Mouse (Mus musculus) heart, embryonic 11.5 days (tissue): ENCODE results near the gene Pkn3. TPM values are rescaled to one million over a fixed set of nuclear protein-coding genes. Genes with fewer than 3 reads are reported as not detected.
"Not testable (repeated sequence)": the region's sequence is repeated elsewhere in the genome, so short reads cannot be mapped to it uniquely, and the experiment has no call there.

Source experiments
- ATAC-seq: fragments of 200-750 bp; cut with Nextera tagmentation; replicated peaks from 2 replicates; pipeline ENCODE4 v1.8.0; 2017; ENCODE audit warnings: moderate library complexity; ENCODE audit not compliant: insufficient number of reproducible peaks, low FRiP score, low TSS enrichment
- H3K27ac ChIP-seq: fragments of 300-500 bp; sonication (generic); 2 replicates; pipeline ENCODE4 v1.5.1; 2014; ENCODE audit warnings: mild to moderate bottlenecking, low read depth, low read length
- H3K27me3 ChIP-seq: fragments of 300-500 bp; sonication (generic); 2 replicates; pipeline ENCODE4 v1.6.1; 2014; ENCODE audit warnings: mild to moderate bottlenecking, low read length, mixed read lengths; ENCODE audit not compliant: control insufficient read depth, insufficient read depth
- H3K36me3 ChIP-seq: fragments of 300-500 bp; sonication (generic); 2 replicates; pipeline ENCODE4 v1.6.1; 2014; ENCODE audit warnings: mild to moderate bottlenecking, low read length, moderate library complexity, mixed read lengths; ENCODE audit not compliant: control insufficient read depth, insufficient read depth
- H3K4me1 ChIP-seq: fragments of 300-500 bp; sonication (generic); 2 replicates; pipeline ENCODE4 v1.6.1; 2014; ENCODE audit warnings: low read length; ENCODE audit not compliant: control insufficient read depth, insufficient read depth
- H3K4me2 ChIP-seq: fragments of 300-500 bp; sonication (generic); 2 replicates; pipeline ENCODE4 v1.6.1; 2014; ENCODE audit warnings: mild to moderate bottlenecking, moderate library complexity
- H3K4me3 ChIP-seq: fragments of 300-500 bp; sonication (generic); 2 replicates; pipeline ENCODE4 v1.5.1; 2014; ENCODE audit warnings: low read depth, low read length
- H3K9ac ChIP-seq: fragments of 300-500 bp; sonication (generic); 2 replicates; pipeline ENCODE4 v1.6.1; 2014; ENCODE audit warnings: mild to moderate bottlenecking, low read depth, low read length, moderate library complexity
- H3K9me3 ChIP-seq: fragments of 300-500 bp; sonication (generic); replicated peaks from 2 replicates; pipeline ENCODE4 v1.6.1; 2016; ENCODE audit warnings: low read length; ENCODE audit not compliant: control insufficient read depth
- WGBS: fragments of 180-500 bp; shearing (Covaris S2); extraction: QIAGEN DNeasy Blood & Tissue Kit; methylation state at CpG from one replicate; pipeline ENCODE4 v1.1.7; 2014; ENCODE audit not compliant: insufficient replicate concordance; 5-methylcytosine and 5-hydroxymethylcytosine counted together
- polyA plus RNA-seq: library from polyadenylated mRNA; unstranded; fragments of >200 nt; fragmentation: Nextera tagmentation; extraction: Ambion mirVana; gene quantifications from 2 replicates; pipeline ENCODE4 v1.2.1, GENCODE M21; 2014

Pkn3 gene
- polyA plus RNA-seq, 1 experiment from 2014 or later = 11.2 TPM

GRCm38 (mm10) chr2:30047127-30047526 is 30.4 kb upstream of the Pkn3 start:
- Histone ChIP-seq H3K27ac (no peak overlapping the region), H3K4me2 (no peak overlapping the region), H3K9me3 (no peaks in the 10 kb centered on the region), H3K9ac (no peak overlapping the region), H3K4me1 (peaks cover 2% of the 10 kb centered on the region; the same call in 1 of the 2 replicates), H3K36me3 (peaks cover 2% of the 10 kb centered on the region; the same call in 1 of the 2 replicates), H3K4me3 (no peak overlapping the region), H3K27me3 (no peaks in the 10 kb centered on the region)
- WGBS = 96% methylated on average over 6 of the region's 6 CpGs
- ATAC-seq = no peak

- H3K4me3 ChIP-seq = peak overlapping the region; percentile 58
- H3K9me3 ChIP-seq = no peaks in the 10 kb centered on the region
- H3K27ac ChIP-seq = peak overlapping the region; percentile 88
- no peak for ATAC-seq
- 0 out of 2 replicates have a peak, but pooled peaks cover 2% of the 10 kb centered on the region for H3K36me3 ChIP-seq
- WGBS = 54% methylated on average over 11 of the region's 11 CpGs
- no peaks in the 10 kb centered on the region for H3K27me3 ChIP-seq
- H3K4me2 ChIP-seq = peak overlapping the region; percentile 82
- no peaks in the 10 kb centered on the region for H3K4me1 ChIP-seq
- peak overlapping the region; percentile 75 for H3K9ac ChIP-seq
Measured at GRCm38 (mm10) chr2:30048101-30048501, 29.4 kb upstream of the Pkn3 start.

GRCm38 (mm10) chr2:30048699-30049388 is 28.6 kb upstream of the Pkn3 start, which contains the start of gene Wdr34:
Wdr34 (minus strand) TSS chr2:30048881.
- H3K27me3 ChIP-seq = no peaks in the 10 kb centered on the region
- H3K4me3 ChIP-seq = peak within 1 kb of the TSS; percentile 58
- peak within 1 kb of the TSS; percentile 82 for H3K4me2 ChIP-seq
- H3K4me1 ChIP-seq = no peaks in the 10 kb centered on the region
- H3K9me3 ChIP-seq = no peaks in the 10 kb centered on the region
- peak within 1 kb of the TSS; percentile 75 for H3K9ac ChIP-seq
- 0 out of 2 replicates have a peak, but pooled peaks cover 2% of the 10 kb centered on the region for H3K36me3 ChIP-seq
- WGBS = 1% methylated on average over 54 of the region's 54 CpGs
- H3K27ac ChIP-seq = peak within 1 kb of the TSS; percentile 88
- ATAC-seq = peak; percentile 90

GRCm38 (mm10) chr2:30049831-30050230 is 27.7 kb upstream of the Pkn3 start:
- Histone ChIP-seq H3K4me3 (no peak overlapping the region), H3K27ac (no peak overlapping the region)
- 74% methylated on average over 3 of the region's 3 CpGs for WGBS

GRCm38 (mm10) chr2:30051992-30052761 is 25.3 kb upstream of the Pkn3 start:
- WGBS = 36% methylated on average over 6 of the region's 6 CpGs
- H3K36me3 ChIP-seq = no peaks in the 10 kb centered on the region
- no peak overlapping the region for H3K4me2 ChIP-seq
- no peak for ATAC-seq
- no peak overlapping the region for H3K27ac ChIP-seq
- no peaks in the 10 kb centered on the region for H3K4me1 ChIP-seq
- H3K27me3 ChIP-seq = no peaks in the 10 kb centered on the region
- no peak overlapping the region for H3K4me3 ChIP-seq
- no peaks in the 10 kb centered on the region for H3K9me3 ChIP-seq
- H3K9ac ChIP-seq = no peak overlapping the region

More at GRCm38 (mm10) chr2:30049831-30050230, 27.7 kb upstream of the Pkn3 start:
- H3K36me3 ChIP-seq = no peaks in the 10 kb centered on the region
- H3K9me3 ChIP-seq = no peaks in the 10 kb centered on the region
- no peak overlapping the region for H3K4me2 ChIP-seq
- H3K27me3 ChIP-seq = no peaks in the 10 kb centered on the region
- ATAC-seq = no peak
- no peaks in the 10 kb centered on the region for H3K4me1 ChIP-seq
- H3K9ac ChIP-seq = no peak overlapping the region

GRCm38 (mm10) chr2:30055310-30055709 is 22.2 kb upstream of the Pkn3 start:
- not testable (repeated sequence) for H3K9ac ChIP-seq, H3K27ac ChIP-seq, H3K9me3 ChIP-seq, ATAC-seq, H3K36me3 ChIP-seq, H3K4me3 ChIP-seq, H3K27me3 ChIP-seq, H3K4me2 ChIP-seq, H3K4me1 ChIP-seq
- WGBS = 92% methylated on average over 3 of the region's 3 CpGs

GRCm38 (mm10) chr2:30056736-30057135 is 20.7 kb upstream of the Pkn3 start:
- Histone ChIP-seq H3K9ac (no peak overlapping the region), H3K9me3 (no peaks in the 10 kb centered on the region), H3K4me2 (no peak overlapping the region), H3K27me3 (no peaks in the 10 kb centered on the region), H3K4me1 (0 out of 2 replicates have a peak, but pooled peaks cover 3% of the 10 kb centered on the region), H3K4me3 (no peak overlapping the region), H3K27ac (no peak overlapping the region), H3K36me3 (no peaks in the 10 kb centered on the region)
- ATAC-seq = no peak
- 80% methylated on average over 3 of the region's 3 CpGs for WGBS

- ATAC-seq = no peak
- Histone ChIP-seq H3K4me2 (no peak within 1 kb of the TSS), H3K27me3 (no peaks in the 10 kb centered on the region), H3K9ac (no peak within 1 kb of the TSS), H3K27ac (no peak within 1 kb of the TSS), H3K9me3 (no peaks in the 10 kb centered on the region), H3K4me1 (0 out of 2 replicates have a peak, but pooled peaks cover 3% of the 10 kb centered on the region), H3K4me3 (no peak within 1 kb of the TSS), H3K36me3 (no peaks in the 10 kb centered on the region)
- WGBS = 45% methylated on average over 12 of the region's 12 CpGs
Measured at GRCm38 (mm10) chr2:30057223-30057904, 20.1 kb upstream of the Pkn3 start, which contains the start of gene Set. Set (plus strand) TSS chr2:30057378.
